Mouse (Mus musculus): ENCODE results near the gene Mia2.
"Not testable (repeated sequence)": the region's sequence is repeated elsewhere in the genome, so short reads cannot be mapped to it uniquely, and the experiment has no call there.

Mia2 gene

GRCm38 (mm10) chr12:59095104-59096025 is at the start of gene Mia2:
TSS of gene Mia2 (plus strand) at chr12:59095799.
- no peak for DNase-seq

- DNase-seq = no peak
Measured at GRCm38 (mm10) chr12:59052470-59052869, 43.1 kb upstream of the Mia2 start.

- no peak for DNase-seq
Measured at GRCm38 (mm10) chr12:59053166-59053565, 42.4 kb upstream of the Mia2 start.

GRCm38 (mm10) chr12:59053976-59054375 is 41.6 kb upstream of the Mia2 start:
- DNase-seq = no peak

GRCm38 (mm10) chr12:59055196-59055850 is 40.3 kb upstream of the Mia2 start:
- no peak for DNase-seq

- no peak for DNase-seq
Measured at GRCm38 (mm10) chr12:59056222-59056621, 39.4 kb upstream of the Mia2 start.

- not testable (repeated sequence) for DNase-seq
Measured at GRCm38 (mm10) chr12:59058242-59058641, 37.4 kb upstream of the Mia2 start.

- no peak for DNase-seq
Measured at GRCm38 (mm10) chr12:59060322-59060721, 35.3 kb upstream of the Mia2 start.

GRCm38 (mm10) chr12:59060993-59061595 is 34.5 kb upstream of the Mia2 start, which contains the start of gene Trappc6b:
TSS of gene Trappc6b (minus strand) at chr12:59061472.
- peak; percentile 73 for DNase-seq

- no peak for DNase-seq
Measured at GRCm38 (mm10) chr12:59064837-59065236, 30.8 kb upstream of the Mia2 start.

- no peak for DNase-seq
Measured at GRCm38 (mm10) chr12:59065776-59066175, 29.8 kb upstream of the Mia2 start.

GRCm38 (mm10) chr12:59066448-59067077 is 29.0 kb upstream of the Mia2 start, which contains the start of gene Pnn:
TSS of gene Pnn (plus strand) at chr12:59066884.
- DNase-seq = peak; percentile 96

GRCm38 (mm10) chr12:59067095-59067494 is 28.5 kb upstream of the Mia2 start:
- DNase-seq = peak; percentile 67

GRCm38 (mm10) chr12:59068791-59069190 is 26.8 kb upstream of the Mia2 start:
- DNase-seq = no peak

- DNase-seq = no peak
Measured at GRCm38 (mm10) chr12:59072286-59072685, 23.3 kb upstream of the Mia2 start.

- DNase-seq = no peak
Measured at GRCm38 (mm10) chr12:59074052-59074451, 21.5 kb upstream of the Mia2 start.

GRCm38 (mm10) chr12:59076996-59077395 is 18.6 kb upstream of the Mia2 start:
- no peak for DNase-seq

- no peak for DNase-seq
Measured at GRCm38 (mm10) chr12:59077883-59078282, 17.7 kb upstream of the Mia2 start.

GRCm38 (mm10) chr12:59080461-59080860 is 15.1 kb upstream of the Mia2 start:
- no peak for DNase-seq

- DNase-seq = no peak
Measured at GRCm38 (mm10) chr12:59084446-59084845, 11.2 kb upstream of the Mia2 start.

- DNase-seq = no peak
Measured at GRCm38 (mm10) chr12:59086171-59086570, 9.4 kb upstream of the Mia2 start.

GRCm38 (mm10) chr12:59093543-59093942 is 2.1 kb upstream of the Mia2 start:
- DNase-seq = no peak

GRCm38 (mm10) chr12:59104771-59105170 is 9.2 kb downstream of the Mia2 start:
- DNase-seq = no peak

All from thymus, postnatal 25 days (tissue).